Mouse (Mus musculus): ENCODE results near the gene Skiv2l. TPM values are rescaled to one million over a fixed set of nuclear protein-coding genes. Genes with fewer than 3 reads are reported as not detected.
"Not testable (repeated sequence)": the region's sequence is repeated elsewhere in the genome, so short reads cannot be mapped to it uniquely, and the experiment has no call there.

Skiv2l gene
- total and polyA plus RNA-seq, 3 experiments: 22.0 to 50.5 (median 35.2) TPM

DNA sequence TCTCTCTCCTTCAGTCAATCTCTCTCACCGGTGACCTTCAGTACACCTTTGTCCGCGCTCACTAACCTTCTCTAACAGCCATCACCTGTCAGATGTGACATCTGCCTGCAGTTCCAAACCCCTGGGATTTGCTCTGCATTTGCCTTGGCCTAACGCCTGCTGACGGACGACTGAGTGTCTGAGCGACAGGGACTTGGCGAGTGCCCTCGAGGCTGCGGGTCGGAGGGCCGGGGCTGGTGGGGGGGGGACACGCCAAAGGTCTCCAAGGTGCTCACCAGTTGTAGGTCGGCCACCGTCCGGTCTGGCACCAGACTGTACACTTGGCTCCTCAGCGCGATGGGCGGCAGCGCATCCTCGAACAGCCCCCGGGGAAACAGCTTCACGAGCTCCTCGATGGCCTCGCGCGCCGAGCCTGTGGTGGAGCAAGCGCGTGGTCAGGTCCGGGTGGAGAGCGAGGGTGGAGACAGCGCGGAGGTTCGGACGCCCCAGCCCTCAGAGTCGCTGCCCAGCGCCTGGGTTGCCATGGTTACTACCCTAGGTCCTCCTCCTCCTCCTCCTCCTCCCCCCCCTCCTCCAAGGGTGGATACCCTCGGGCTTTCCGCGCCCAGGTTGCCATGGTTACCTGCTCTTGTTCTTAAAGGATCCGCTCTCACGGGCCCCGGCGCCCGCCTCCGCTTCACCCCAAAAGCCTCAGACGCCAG lies 13.7 kb downstream of the Skiv2l start:
- Histone ChIP-seq H3K9me3 (replicated peaks; ENCODE audit: low read length) (peaks cover 5% of the 10 kb centered on the region), H3K4me2 (ENCODE audit: insufficient read depth, low read depth, poor library complexity, severe bottlenecking) (peak overlapping the region; percentile 80), H3K4me1 (ENCODE audit: control insufficient read depth in 1 of 2, insufficient read depth in 2 of 2) (peaks cover 7 to 28% of the 10 kb centered on the region in 2 experiments; a peak in 3 of 4 replicates), H3K9ac (ENCODE audit: insufficient read depth, low read depth) (peak overlapping the region; percentile 22), H3K27ac (ENCODE audit: insufficient read depth, low read depth) (no peak overlapping the region), H3K4me3 (replicated peaks in 1 of 3; ENCODE audit: low read depth in 2 of 3, low read length in 2 of 3, poor library complexity in 1 of 3) (peak overlapping the region; percentile 77 to 91 (median 87)), H3K27me3 (replicated peaks) (no peaks in the 10 kb centered on the region), H3K36me3 (replicated peaks in 1 of 2; ENCODE audit: control insufficient read depth in 1 of 2, insufficient read depth in 1 of 2, low read length in 1 of 2) (peaks cover 41 to 68% of the 10 kb centered on the region in 2 experiments), H3K79me2 (replicated peaks; ENCODE audit: control insufficient read depth, extremely low read depth, insufficient read depth, poor library complexity, severe bottlenecking) (peaks cover 3% of the 10 kb centered on the region; the same call in 1 of the 2 replicates)
- in situ Hi-C loops (cut with MboI; ENCODE audit: low pct_ligation_motif_present, low pct_unique_long_range_greater_than_20kb, low sequenced_read_pairs) (no loop called here), dilution Hi-C loops (cut with MboI; ENCODE audit: extremely low pct_ligation_motif_present, extremely low pct_unique_long_range_greater_than_20kb, low sequenced_read_pairs) (no loop called here)
- no peak for DNase-seq (ENCODE audit: extremely low read depth)
- no peak for TF ChIP-seq MAFK (IDR thresholded peaks at IDR 0.05; ENCODE audit: insufficient replicate concordance, low read length)
- no peak for TF ChIP-seq USF1 (IDR thresholded peaks at IDR 0.05; ENCODE audit: low read depth, low read length)
- TF ChIP-seq MAX (IDR thresholded peaks at IDR 0.05; ENCODE audit: low read length): no peak
- TF ChIP-seq ETS1 (conservative IDR thresholded peaks at IDR 0.05; ENCODE audit: low read depth, low read length): no peak
- no peak for TF ChIP-seq E2F4 (IDR thresholded peaks at IDR 0.05; ENCODE audit: insufficient replicate concordance, low read depth, low read length)
- no peak for TF ChIP-seq GABPA (IDR thresholded peaks at IDR 0.05; ENCODE audit: insufficient replicate concordance, low read depth, low read length)
- no peak for TF ChIP-seq MEF2A (IDR thresholded peaks at IDR 0.05; ENCODE audit: borderline replicate concordance, low read depth, low read length)
- TF ChIP-seq ZKSCAN1 (IDR thresholded peaks at IDR 0.05; ENCODE audit: borderline replicate concordance, low read depth, low read length): no peak
- no peak; the same call in 1 of the 2 replicates for TF ChIP-seq NRF1 (IDR thresholded peaks at IDR 0.05; ENCODE audit: low read depth, low read length)
- TF ChIP-seq CHD2 (IDR thresholded peaks at IDR 0.05; ENCODE audit: low read length): no peak
- TF ChIP-seq ZNF384 (IDR thresholded peaks at IDR 0.05; ENCODE audit: low read depth, low read length): no peak
- TF ChIP-seq POLR2A (IDR thresholded peaks at IDR 0.05; ENCODE audit: low read depth, low read length): no peak
- TF ChIP-seq TBP (conservative IDR thresholded peaks at IDR 0.05; ENCODE audit: low read depth, low read length): no peak
- no peak for TF ChIP-seq MYC (IDR thresholded peaks at IDR 0.05; ENCODE audit: low read depth, low read length)
- no peak for TF ChIP-seq TCF12 (IDR thresholded peaks at IDR 0.05; ENCODE audit: low read depth, low read length)
- TF ChIP-seq ZMIZ1 (IDR thresholded peaks at IDR 0.05; ENCODE audit: low read depth, low read length): no peak
- TF ChIP-seq IRF4 (IDR thresholded peaks at IDR 0.05; ENCODE audit: low read depth, low read length): no peak
- TF ChIP-seq HCFC1 (IDR thresholded peaks at IDR 0.05; ENCODE audit: low read depth, low read length): no peak
- TF ChIP-seq MXI1 (IDR thresholded peaks at IDR 0.05; ENCODE audit: low read depth, low read length): no peak
- no peak for TF ChIP-seq SMC3 (IDR thresholded peaks at IDR 0.05; ENCODE audit: low read depth, low read length)

DNA sequence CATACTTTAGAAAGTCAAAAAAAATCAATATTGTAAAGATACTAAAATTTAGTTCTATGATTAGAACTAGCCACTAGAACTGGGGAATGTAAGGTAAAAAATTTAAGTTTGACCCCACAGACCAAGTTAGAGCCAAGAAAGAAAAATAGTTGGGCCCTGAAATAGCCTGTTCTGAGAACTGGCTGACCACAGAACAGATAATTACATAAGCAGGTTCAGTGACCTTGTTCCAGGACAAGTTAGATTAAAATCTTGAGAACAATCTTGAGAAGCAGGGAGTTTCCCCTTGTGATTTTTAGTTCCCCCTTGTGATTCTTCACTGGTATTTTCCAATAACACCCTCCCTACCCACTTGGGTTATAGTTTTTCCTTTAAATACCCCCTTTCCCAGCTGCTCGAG lies 19.2 kb downstream of the Skiv2l start:
- in situ Hi-C loops (cut with MboI; ENCODE audit: low pct_ligation_motif_present, low pct_unique_long_range_greater_than_20kb, low sequenced_read_pairs); H3K4me2 ChIP-seq (ENCODE audit: insufficient read depth, low read depth, poor library complexity, severe bottlenecking); H3K9ac ChIP-seq (ENCODE audit: insufficient read depth, low read depth); DNase-seq (ENCODE audit: extremely low read depth); H3K27me3 ChIP-seq (replicated peaks); H3K4me1 ChIP-seq (ENCODE audit: control insufficient read depth in 1 of 2, insufficient read depth in 2 of 2); H3K79me2 ChIP-seq (replicated peaks; ENCODE audit: control insufficient read depth, extremely low read depth, insufficient read depth, poor library complexity, severe bottlenecking); H3K4me3 ChIP-seq (replicated peaks in 1 of 3; ENCODE audit: low read depth in 2 of 3, low read length in 2 of 3, poor library complexity in 1 of 3); dilution Hi-C loops (cut with MboI; ENCODE audit: extremely low pct_ligation_motif_present, extremely low pct_unique_long_range_greater_than_20kb, low sequenced_read_pairs); H3K27ac ChIP-seq (ENCODE audit: insufficient read depth, low read depth): not testable (repeated sequence)
- peaks cover 22% of the 10 kb centered on the region for H3K9me3 ChIP-seq (replicated peaks; ENCODE audit: low read length)
- H3K36me3 ChIP-seq (replicated peaks in 1 of 2; ENCODE audit: control insufficient read depth in 1 of 2, insufficient read depth in 1 of 2, low read length in 1 of 2): peaks cover 50 to 73% of the 10 kb centered on the region in 2 experiments
